Mouse (Mus musculus): ENCODE measurements around the gene Igfbp2. TPM values are rescaled to one million over a fixed set of nuclear protein-coding genes. Genes with fewer than 3 reads are reported as not detected.

The Igfbp2 gene
- polyA plus RNA-seq, 1 experiment, result 537 TPM

DNA sequence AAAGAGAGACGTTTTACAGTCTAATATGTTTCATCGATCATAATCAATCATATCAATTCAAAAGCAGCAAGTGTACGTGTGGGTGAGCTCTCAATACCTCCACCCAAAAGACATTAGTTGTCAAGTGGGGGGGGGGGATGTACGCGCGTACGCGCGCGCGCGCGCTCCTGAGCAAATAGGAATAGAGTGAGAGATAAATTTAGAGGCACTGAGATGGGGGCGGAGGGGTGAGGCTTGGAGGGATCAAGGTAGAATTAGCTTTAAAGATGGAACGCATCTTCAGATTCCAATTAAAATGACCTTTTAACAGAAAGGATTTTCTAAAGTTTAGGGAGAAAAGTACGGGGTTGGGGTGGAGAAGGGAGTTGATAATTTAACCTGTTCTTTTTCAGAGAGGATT, 48.8 kb downstream of the Igfbp2 start:
- H3K9me3 ChIP-seq (replicated peaks; ENCODE audit: control insufficient read depth, insufficient read depth, low read length, poor library complexity, severe bottlenecking), result no peaks in the 10 kb centered on the region
- H3K4me1 ChIP-seq (ENCODE audit: control insufficient read depth, insufficient read depth, low read length), result no peaks in the 10 kb centered on the region
- no peaks in the 10 kb centered on the region for H3K36me3 ChIP-seq (ENCODE audit: control insufficient read depth, insufficient read depth, low read length, poor library complexity, severe bottlenecking)
- H3K27ac ChIP-seq (ENCODE audit: insufficient read depth, low read length), result no peak overlapping the region
- no peak overlapping the region; the same call in 1 of the 2 replicates for H3K4me3 ChIP-seq (ENCODE audit: low read depth, low read length)
- TF ChIP-seq CTCF (IDR thresholded peaks at IDR 0.05; ENCODE audit: low read depth, low read length) (no peak), POLR2A (IDR thresholded peaks at IDR 0.05; ENCODE audit: insufficient read depth, low read length) (no peak), EP300 (IDR thresholded peaks at IDR 0.05; ENCODE audit: insufficient read depth, low read depth, low read length) (no peak)
- peaks cover 13% of the 10 kb centered on the region for H3K27me3 ChIP-seq (ENCODE audit: control insufficient read depth, insufficient read depth, low read length, poor library complexity, severe bottlenecking)
- H3K9ac ChIP-seq (ENCODE audit: low read depth, poor library complexity, severe bottlenecking), result no peak overlapping the region

DNA sequence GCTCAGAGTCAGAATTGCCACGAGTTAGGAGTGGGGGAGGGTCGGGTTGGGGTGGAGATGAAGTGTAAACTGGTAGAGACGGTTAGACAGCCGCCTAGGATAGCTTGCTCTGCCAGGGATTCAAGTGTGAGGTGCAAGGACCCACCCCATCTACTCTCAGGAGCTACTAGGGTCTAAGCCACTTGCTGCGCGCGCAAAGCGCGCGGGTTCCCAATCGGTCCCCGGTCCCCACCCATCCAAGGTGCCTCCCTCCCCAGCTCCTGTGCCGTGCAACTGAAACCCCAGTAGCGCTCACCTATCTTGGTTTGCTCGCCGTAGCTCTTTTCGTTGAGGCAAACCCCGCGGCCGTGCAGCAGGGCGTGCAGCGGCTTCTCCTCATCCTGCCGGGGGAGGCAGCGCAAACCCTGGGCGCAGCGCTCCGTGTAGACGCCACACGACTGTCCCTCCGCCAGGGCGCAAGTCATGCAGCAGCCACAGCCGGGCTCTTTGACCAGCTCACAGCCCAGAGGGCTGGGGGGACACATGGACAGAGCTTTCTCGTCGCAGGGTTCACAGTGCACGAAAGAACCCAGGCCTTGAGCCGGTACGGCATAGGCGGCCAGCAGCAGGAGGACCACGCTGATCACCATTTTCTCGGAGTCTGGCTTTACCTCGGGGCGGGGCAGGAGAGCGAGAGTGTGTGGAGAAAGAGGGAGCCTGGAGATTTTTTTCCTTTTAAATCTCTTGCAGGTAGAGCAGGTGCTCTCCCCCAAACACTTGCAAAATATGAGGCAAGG, 49.4 kb downstream of the Igfbp2 start:
- Histone ChIP-seq H3K9me3 (replicated peaks; ENCODE audit: control insufficient read depth, insufficient read depth, low read length, poor library complexity, severe bottlenecking) (no peaks in the 10 kb centered on the region), H3K9ac (ENCODE audit: low read depth, poor library complexity, severe bottlenecking) (peak overlapping the region; percentile 9; the same call in 1 of the 2 replicates), H3K36me3 (ENCODE audit: control insufficient read depth, insufficient read depth, low read length, poor library complexity, severe bottlenecking) (no peaks in the 10 kb centered on the region), H3K4me1 (ENCODE audit: control insufficient read depth, insufficient read depth, low read length) (no peaks in the 10 kb centered on the region), H3K27me3 (ENCODE audit: control insufficient read depth, insufficient read depth, low read length, poor library complexity, severe bottlenecking) (peaks cover 13% of the 10 kb centered on the region), H3K27ac (ENCODE audit: insufficient read depth, low read length) (no peak overlapping the region), H3K4me3 (ENCODE audit: low read depth, low read length) (peak overlapping the region; percentile 75)
- no peak for TF ChIP-seq CTCF (IDR thresholded peaks at IDR 0.05; ENCODE audit: low read depth, low read length)

DNA sequence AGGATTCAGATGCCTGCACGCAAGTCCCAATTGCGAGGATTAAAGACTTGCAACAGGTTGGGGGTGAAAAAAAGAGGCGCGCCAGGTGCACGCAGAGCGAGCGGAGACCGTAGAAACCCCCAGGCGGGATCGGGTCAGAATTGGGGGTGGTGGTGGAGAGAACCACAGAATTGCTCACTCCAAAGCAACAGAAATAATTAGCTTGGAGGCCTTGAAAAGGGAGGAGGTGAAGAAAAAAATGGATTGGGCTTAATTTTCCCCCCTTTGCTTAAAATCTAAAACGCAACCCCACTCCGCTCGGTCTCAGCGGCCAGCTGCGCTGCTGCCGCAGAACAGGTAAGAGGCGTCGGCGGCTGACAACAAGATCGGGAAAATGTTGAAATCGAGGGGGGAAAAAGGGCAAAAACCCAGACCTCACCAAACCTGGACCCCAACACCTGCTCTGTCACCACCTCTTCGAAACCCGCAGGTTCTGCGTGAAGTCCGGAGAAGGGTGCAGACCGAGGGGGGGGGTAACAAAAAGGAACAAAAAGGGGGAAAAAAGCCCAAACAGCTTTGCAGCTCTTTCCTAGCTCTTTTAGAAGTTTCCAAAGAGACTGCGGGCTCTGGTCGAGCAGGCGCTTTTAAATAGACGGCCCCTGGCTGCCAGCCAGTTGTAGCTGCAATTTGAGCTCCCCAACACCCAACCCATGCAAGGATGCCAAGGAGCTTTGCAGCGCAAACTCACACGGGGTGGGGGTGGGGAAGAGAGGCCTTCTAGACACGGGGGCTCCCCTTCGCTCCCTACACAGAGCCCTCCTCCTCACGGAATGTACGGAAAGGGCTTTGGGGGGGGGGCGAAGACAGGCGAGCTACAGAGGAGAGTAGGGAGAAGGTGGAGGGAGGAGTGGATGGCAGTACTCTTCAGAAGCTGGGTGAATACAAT, 50.2 kb downstream of the Igfbp2 start, which contains the start of gene Igfbp5:
TSS of gene Igfbp5 (minus strand) at position 598 of the 925 bp plus-strand sequence.
- peaks cover 13% of the 10 kb centered on the region for H3K27me3 ChIP-seq (ENCODE audit: control insufficient read depth, insufficient read depth, low read length, poor library complexity, severe bottlenecking)
- TF ChIP-seq CTCF (IDR thresholded peaks at IDR 0.05; ENCODE audit: low read depth, low read length) (no peak), EP300 (IDR thresholded peaks at IDR 0.05; ENCODE audit: insufficient read depth, low read depth, low read length) (no peak), POLR2A (IDR thresholded peaks at IDR 0.05; ENCODE audit: insufficient read depth, low read length) (no peak)
- H3K4me1 ChIP-seq (ENCODE audit: control insufficient read depth, insufficient read depth, low read length), result no peaks in the 10 kb centered on the region

DNA sequence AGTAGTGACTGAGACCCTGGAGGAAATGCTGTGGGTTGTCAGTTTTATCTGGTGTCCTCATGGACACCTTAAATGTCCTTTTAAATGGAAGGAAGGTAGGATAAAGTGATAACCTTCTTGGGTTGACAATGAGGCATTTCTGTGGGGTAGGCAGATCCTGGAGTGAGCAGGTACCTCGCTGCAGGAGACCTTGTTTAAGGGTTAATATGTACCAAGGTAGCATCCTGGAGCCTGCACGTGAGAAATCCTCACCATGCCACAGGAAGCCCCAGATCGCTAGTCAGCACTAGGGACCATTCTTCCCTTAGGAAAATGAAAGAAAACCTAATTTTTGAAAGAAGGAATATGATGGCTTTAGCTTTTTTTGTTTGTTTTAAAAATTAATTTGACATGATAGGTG, 51.4 kb downstream of the Igfbp2 start:
- Histone ChIP-seq H3K27me3 (ENCODE audit: control insufficient read depth, insufficient read depth, low read length, poor library complexity, severe bottlenecking) (peaks cover 13% of the 10 kb centered on the region), H3K9me3 (replicated peaks; ENCODE audit: control insufficient read depth, insufficient read depth, low read length, poor library complexity, severe bottlenecking) (no peaks in the 10 kb centered on the region), H3K4me3 (ENCODE audit: low read depth, low read length) (no peak overlapping the region), H3K36me3 (ENCODE audit: control insufficient read depth, insufficient read depth, low read length, poor library complexity, severe bottlenecking) (no peaks in the 10 kb centered on the region), H3K9ac (ENCODE audit: low read depth, poor library complexity, severe bottlenecking) (no peak overlapping the region), H3K4me1 (ENCODE audit: control insufficient read depth, insufficient read depth, low read length) (no peaks in the 10 kb centered on the region), H3K27ac (ENCODE audit: insufficient read depth, low read length) (no peak overlapping the region)
- TF ChIP-seq CTCF (IDR thresholded peaks at IDR 0.05; ENCODE audit: low read depth, low read length), result no peak
- TF ChIP-seq EP300 (IDR thresholded peaks at IDR 0.05; ENCODE audit: insufficient read depth, low read depth, low read length), result no peak
- no peak for TF ChIP-seq POLR2A (IDR thresholded peaks at IDR 0.05; ENCODE audit: insufficient read depth, low read length)

More for the DNA sequence above, 50.2 kb downstream of the Igfbp2 start, which contains the start of gene Igfbp5:
- Histone ChIP-seq H3K9ac (ENCODE audit: low read depth, poor library complexity, severe bottlenecking) (peak within 1 kb of the TSS; percentile 9; the same call in 1 of the 2 replicates), H3K9me3 (replicated peaks; ENCODE audit: control insufficient read depth, insufficient read depth, low read length, poor library complexity, severe bottlenecking) (no peaks in the 10 kb centered on the region), H3K27ac (ENCODE audit: insufficient read depth, low read length) (no peak within 1 kb of the TSS), H3K4me3 (ENCODE audit: low read depth, low read length) (peak within 1 kb of the TSS; percentile 75), H3K36me3 (ENCODE audit: control insufficient read depth, insufficient read depth, low read length, poor library complexity, severe bottlenecking) (no peaks in the 10 kb centered on the region)

DNA sequence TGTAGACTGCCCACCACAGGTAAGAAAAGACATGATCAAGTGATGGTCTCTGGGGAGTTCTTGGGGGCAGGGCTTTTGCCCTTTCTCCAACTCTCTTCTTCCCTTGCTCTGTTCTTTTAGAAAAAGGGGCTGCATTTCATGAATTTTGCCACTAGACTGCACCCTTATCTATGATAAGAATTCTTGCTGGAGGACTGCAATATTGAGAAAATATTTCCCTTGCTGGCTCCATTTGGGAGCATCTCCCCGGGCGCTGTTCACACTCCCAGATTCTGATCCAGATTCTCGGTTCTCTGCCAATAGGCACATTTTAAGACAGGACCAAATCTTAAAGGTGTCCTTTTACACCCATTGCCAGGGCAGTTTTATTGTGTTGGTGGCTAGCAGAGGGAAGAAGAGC, 51.8 kb downstream of the Igfbp2 start:
- H3K4me1 ChIP-seq (ENCODE audit: control insufficient read depth, insufficient read depth, low read length), result no peaks in the 10 kb centered on the region
- H3K9ac ChIP-seq (ENCODE audit: low read depth, poor library complexity, severe bottlenecking), result no peak overlapping the region
- peaks cover 13% of the 10 kb centered on the region for H3K27me3 ChIP-seq (ENCODE audit: control insufficient read depth, insufficient read depth, low read length, poor library complexity, severe bottlenecking)
- H3K9me3 ChIP-seq (replicated peaks; ENCODE audit: control insufficient read depth, insufficient read depth, low read length, poor library complexity, severe bottlenecking), result no peaks in the 10 kb centered on the region
- no peak overlapping the region for H3K4me3 ChIP-seq (ENCODE audit: low read depth, low read length)
- no peaks in the 10 kb centered on the region for H3K36me3 ChIP-seq (ENCODE audit: control insufficient read depth, insufficient read depth, low read length, poor library complexity, severe bottlenecking)
- H3K27ac ChIP-seq (ENCODE audit: insufficient read depth, low read length), result no peak overlapping the region
- TF ChIP-seq CTCF (IDR thresholded peaks at IDR 0.05; ENCODE audit: low read depth, low read length), result no peak
- TF ChIP-seq EP300 (IDR thresholded peaks at IDR 0.05; ENCODE audit: insufficient read depth, low read depth, low read length), result no peak
- TF ChIP-seq POLR2A (IDR thresholded peaks at IDR 0.05; ENCODE audit: insufficient read depth, low read length), result no peak
